In genomic region chr15:97337636-97338352, GRCm38 (mm10) we compare ENCODE assay signal across 7 mouse cellular contexts.
DNase-seq lines count a peak whose midpoint lies in the region; ATAC-seq and TF ChIP-seq lines count a peak whose summit lies in the region.

No protein-coding gene starts in this region.

- in situ Hi-C loops in ES-E14 (cut with MboI; ENCODE audit: low sequenced_read_pairs in 2 of 2, unreplicated experiment in 2 of 2): no loop called here

- 0 out of 2 replicates have a peak, but pooled peaks cover 2% of the 10 kb centered on the region for H3K36me3 ChIP-seq in ES-E14 (ENCODE audit: control insufficient read depth, insufficient read depth, low read length, poor library complexity, severe bottlenecking)

- H3K4me1 ChIP-seq in ES-E14 (ENCODE audit: control insufficient read depth in 2 of 2, insufficient read depth in 2 of 2, low read length in 2 of 2, poor library complexity in 1 of 2): peaks cover 11 to 28% of the 10 kb centered on the region in 2 experiments

- ATAC-seq in granulocyte monocyte progenitor cell, adult 5-6 weeks (replicated peaks; ENCODE audit: poor library complexity, severe bottlenecking): peak; percentile 74

- no peaks in the 10 kb centered on the region for H3K9me3 ChIP-seq in ES-E14 (ENCODE audit: control insufficient read depth, insufficient read depth, low read depth, low read length)

- no peak overlapping the region; a peak in 1 of 4 replicates for H3K4me3 ChIP-seq in ES-E14 (ENCODE audit: insufficient read depth in 1 of 2, low read depth in 1 of 2, low read length in 2 of 2, poor library complexity in 1 of 2, severe bottlenecking in 1 of 2)

- peak; percentile 48 to 62 for DNase-seq in B cell, adult 2 months
- DNase-seq in ES-E14 (ENCODE audit: low read depth, low spot score): peak; percentile 77
- peak; percentile 42 for DNase-seq in lung, postnatal 36 days
- DNase-seq in frontal cortex, postnatal 14 days (ENCODE audit: low spot score in 2 of 2): no peak
- DNase-seq in layer of hippocampus, adult 11-12 months (ENCODE audit: low spot score): no peak
- DNase-seq in urinary bladder, postnatal 25 days (ENCODE audit: low spot score): no peak

- no peak overlapping the region for H3K9ac ChIP-seq in ES-E14 (ENCODE audit: insufficient read depth, low read depth, low read length, poor library complexity, severe bottlenecking)

- H3K27ac ChIP-seq in ES-E14 (ENCODE audit: insufficient read depth, low read depth, low read length, poor library complexity, severe bottlenecking): no peak overlapping the region; the same call in 1 of the 2 replicates

TF ChIP-seq in ES-E14, 5 proteins besides CTCF, POLR2A, EP300 and RAD21:
- no peak for TF ChIP-seq ZC3H11A (IDR thresholded peaks at IDR 0.05; ENCODE audit: borderline replicate concordance, low read depth, low read length)

Comparison
In these comparisons a context has a peak if more than half of its experiments do, and no peak if none do; other contexts are left out.
1. DNase-seq: peak in B cell, adult 2 months (2 of 2), ES-E14 (single experiment) and lung, postnatal 36 days (single experiment); none in frontal cortex, postnatal 14 days (0 of 2), layer of hippocampus, adult 11-12 months (single experiment) and urinary bladder, postnatal 25 days (single experiment).